In genomic region chr10:10557570-10558336, GRCm38 (mm10) we compare ENCODE assay signal across 8 mouse cellular contexts. TPM values are rescaled to one million over a fixed set of nuclear protein-coding genes. Genes with fewer than 3 reads are reported as not detected.
DNase-seq lines count a peak whose midpoint lies in the region; ATAC-seq lines count a peak whose summit lies in the region.

Rab32 (minus strand) TSS chr10:10558265.

- H3K27me3 ChIP-seq in hindbrain, embryonic 13.5 days, result 0 out of 2 replicates have a peak, but pooled peaks cover 7% of the 10 kb centered on the region

- H3K9ac ChIP-seq in hindbrain, embryonic 13.5 days, result peak within 1 kb of the TSS; percentile 74

- peaks cover 12% of the 10 kb centered on the region; the same call in 1 of the 2 replicates for H3K4me1 ChIP-seq in hindbrain, embryonic 13.5 days (replicated peaks)

- DNase-seq in R1 (ENCODE audit: low read depth, low spot score), result peak; percentile 85
- peak; percentile 91 to 94 for DNase-seq in cerebellum, postnatal 25 days
- DNase-seq in frontal cortex, postnatal 25 days (ENCODE audit: low spot score in 2 of 2), result peak; percentile 80 to 82
- DNase-seq in layer of hippocampus, postnatal 14 days (ENCODE audit: low spot score in 2 of 2), result peak; percentile 89 to 90
- DNase-seq in lung, postnatal 10 days, result peak; percentile 95
- peak; percentile 96 for DNase-seq in ovary, postnatal 14 days (ENCODE audit: low spot score)
- peak; percentile 90 for DNase-seq in thymus, postnatal 14 days

- no peaks in the 10 kb centered on the region for H3K36me3 ChIP-seq in hindbrain, embryonic 13.5 days

- H3K27ac ChIP-seq in hindbrain, embryonic 13.5 days, result no peak within 1 kb of the TSS

- ATAC-seq in hindbrain, embryonic 13.5 days (ENCODE audit: low FRiP score), result peak; percentile 98

- under 1% methylated on average over 51 of the region's 51 CpGs for WGBS in hindbrain, embryonic 13.5 days

- peak within 1 kb of the TSS; percentile 62 for H3K4me3 ChIP-seq in hindbrain, embryonic 13.5 days

- H3K4me2 ChIP-seq in hindbrain, embryonic 13.5 days, result peak within 1 kb of the TSS; percentile 98

- no peaks in the 10 kb centered on the region for H3K9me3 ChIP-seq in hindbrain, embryonic 13.5 days

RNA-seq across cellular contexts. Expression of gene Rab32, which starts in this region (rescaled TPM):
- 5.3 and 6.4 TPM in 2 replicates for polyA plus RNA-seq in hindbrain, embryonic 13.5 days (2015; fragmentation: Nextera tagmentation; extraction: Ambion mirVana)
- total RNA-seq in layer of hippocampus, postnatal 14 days (2021), result 1 to 10 TPM; 1.3 to 2.3 TPM
